Mouse (Mus musculus) common myeloid progenitor, adult 5-6 weeks (primary cell): Measurements from ENCODE around the gene Dhrs1. TPM values are rescaled to one million over a fixed set of nuclear protein-coding genes. Genes with fewer than 3 reads are reported as not detected.

Experiments
- ATAC-seq: replicated peaks from 2 replicates; pipeline ENCODE4 v1.8.0; 2016; ENCODE audit warnings: low read depth, mild to moderate bottlenecking, moderate TSS enrichment, inconsistent platforms; ENCODE audit not compliant: poor library complexity, severe bottlenecking
- total RNA-seq: library from RNA; stranded (forward); fragments of 200-1000, 187-1606 nt; gene quantifications from 2 replicates; pipeline ENCODE4 v1.2.3, GENCODE M21; 2017

Gene Dhrs1
- 8.3 and 23.9 TPM in 2 replicates for total RNA-seq

DNA sequence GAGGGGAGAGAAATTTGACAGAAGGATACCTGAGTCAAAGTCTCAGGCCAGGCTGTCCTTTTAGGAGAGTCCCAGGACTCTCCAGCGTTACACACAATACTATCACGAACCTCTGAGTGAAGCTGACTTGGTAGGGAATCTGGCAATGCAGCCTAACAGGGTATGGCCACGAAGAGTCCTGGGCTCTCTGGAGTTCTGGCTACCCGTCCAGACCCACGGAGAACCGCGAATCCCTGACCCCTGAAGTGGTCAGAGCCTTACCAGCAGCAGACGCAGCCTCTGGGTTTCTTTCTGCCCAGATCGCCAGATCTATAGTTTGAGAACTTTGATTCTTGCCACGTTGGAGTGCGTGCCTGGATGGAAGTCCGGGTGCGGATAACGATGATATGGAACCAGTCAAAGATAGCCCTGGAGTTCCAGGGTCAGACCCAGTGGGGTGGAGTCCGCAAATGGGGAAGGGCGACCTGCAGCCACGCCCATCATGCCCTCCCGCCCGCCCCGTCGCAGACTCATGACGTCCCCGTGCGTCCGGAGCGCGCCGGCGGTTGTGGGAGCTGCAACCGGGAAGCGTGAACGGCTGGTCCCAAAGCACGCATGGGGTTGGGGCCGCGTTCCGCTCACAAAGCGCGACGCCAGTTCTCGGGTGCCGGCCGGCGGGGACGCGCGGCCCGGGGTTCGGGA lies at the start of gene Dhrs1, which contains the start of gene Nop9:
TSS of gene Dhrs1 (minus strand) at position 511 of the 681 bp plus-strand sequence.
TSS of gene Nop9 (plus strand) at position 514 of the 681 bp plus-strand sequence.
- peak; percentile 81 for ATAC-seq

DNA sequence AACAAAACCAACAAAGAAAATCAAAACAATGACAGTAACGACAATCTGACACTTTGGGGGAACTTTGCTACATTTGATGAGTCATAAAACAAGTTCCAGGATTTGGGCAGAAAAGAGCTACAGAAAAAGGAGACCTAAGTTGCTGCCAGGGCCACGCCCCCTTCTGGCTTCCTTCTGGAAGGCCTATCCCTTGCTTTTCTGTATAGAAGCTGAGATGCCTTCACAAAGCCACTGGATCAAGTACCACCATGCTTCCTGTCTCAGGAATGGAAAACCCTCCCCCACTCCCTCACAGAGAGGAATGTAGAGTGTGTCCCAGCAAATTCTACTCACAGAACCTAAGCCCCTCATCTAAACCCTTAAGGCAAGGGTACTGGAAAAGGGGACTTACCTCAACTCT lies 48.5 kb upstream of the Dhrs1 start:
- ATAC-seq = no peak

DNA sequence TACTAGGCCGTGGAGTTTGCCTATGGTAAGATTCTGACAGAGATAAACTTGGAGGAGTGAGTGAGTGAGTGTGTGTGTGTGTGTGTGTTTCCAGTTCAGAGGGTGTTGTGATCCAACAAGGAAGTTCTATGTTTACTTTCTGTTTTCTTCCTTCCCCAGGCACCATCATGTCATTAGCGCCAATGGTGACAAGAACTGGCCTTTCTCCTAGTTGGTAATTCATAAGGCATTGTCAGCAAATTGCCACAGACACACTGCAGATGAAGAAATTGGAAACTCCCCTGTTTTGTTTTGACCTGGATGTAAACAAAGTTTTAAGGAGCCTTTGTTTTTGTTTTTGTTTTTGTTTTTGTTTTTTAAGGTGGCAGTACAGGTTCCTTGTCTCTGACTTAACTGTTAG lies 48.0 kb upstream of the Dhrs1 start:
- no peak for ATAC-seq

DNA sequence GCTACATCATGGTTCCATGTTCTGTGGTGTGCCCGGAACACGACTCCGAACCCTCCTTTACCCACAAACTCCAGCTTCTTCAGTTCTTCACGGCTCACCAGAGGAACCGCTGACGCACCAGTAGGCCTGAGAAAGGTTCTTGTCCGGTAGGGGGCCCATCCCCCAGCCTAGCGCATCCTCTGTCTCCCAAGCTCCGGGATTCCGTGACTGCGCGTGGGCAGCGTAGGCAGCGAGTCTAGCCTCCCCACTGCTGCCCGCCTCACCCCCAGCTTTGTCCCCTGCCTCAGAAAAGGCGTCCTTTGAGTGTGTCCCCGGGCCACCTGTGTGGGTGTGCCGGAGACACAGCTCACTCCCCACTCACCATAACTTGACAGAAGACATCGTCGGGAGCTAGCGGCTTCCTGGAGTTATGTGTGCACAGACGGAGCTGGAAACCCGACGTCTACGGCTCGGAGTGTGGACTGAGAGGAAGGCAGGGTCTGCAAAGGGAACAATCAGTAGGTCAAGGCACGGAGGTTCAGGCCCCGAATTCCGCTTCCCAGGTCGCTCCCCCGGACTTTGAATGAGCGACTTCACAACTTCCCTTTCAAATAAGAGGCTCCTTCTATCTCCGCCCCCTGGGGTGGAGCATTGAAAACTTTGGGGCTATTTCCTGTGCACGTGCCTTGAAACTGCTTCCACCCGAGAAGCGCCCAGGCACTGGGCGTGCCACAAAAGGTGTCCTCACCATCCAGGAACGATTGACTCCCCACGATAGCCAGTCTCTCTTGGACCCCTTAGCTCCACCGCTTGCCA lies 43.0 kb upstream of the Dhrs1 start, which contains the start of gene Ripk3:
TSS of gene Ripk3 (minus strand) at position 610 of the 795 bp plus-strand sequence.
- ATAC-seq = peak; percentile 94

- ATAC-seq = no peak
These were observed 42.2 kb upstream of the Dhrs1 start for GRCm38 (mm10) chr14:55787731-55788130.

- ATAC-seq = no peak
These were observed 39.7 kb upstream of the Dhrs1 start for GRCm38 (mm10) chr14:55785195-55785594.

DNA sequence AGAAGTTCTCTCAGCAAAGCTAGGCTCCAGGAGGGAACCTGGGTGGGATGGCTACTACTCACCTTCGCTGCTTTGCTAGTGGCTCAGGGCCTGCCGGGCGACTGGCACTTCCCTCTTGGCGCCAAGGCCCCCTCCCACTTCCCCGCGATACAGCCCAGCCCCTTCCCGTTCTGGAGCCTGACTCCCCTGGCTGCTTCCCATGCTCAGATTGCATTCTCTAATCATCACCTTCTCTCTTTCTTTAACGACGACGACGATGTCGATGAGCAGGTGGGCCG lies 38.4 kb upstream of the Dhrs1 start, which contains the start of gene Adcy4:
TSS of gene Adcy4 (minus strand) at position 138 of the 278 bp plus-strand sequence.
- ATAC-seq = no peak

DNA sequence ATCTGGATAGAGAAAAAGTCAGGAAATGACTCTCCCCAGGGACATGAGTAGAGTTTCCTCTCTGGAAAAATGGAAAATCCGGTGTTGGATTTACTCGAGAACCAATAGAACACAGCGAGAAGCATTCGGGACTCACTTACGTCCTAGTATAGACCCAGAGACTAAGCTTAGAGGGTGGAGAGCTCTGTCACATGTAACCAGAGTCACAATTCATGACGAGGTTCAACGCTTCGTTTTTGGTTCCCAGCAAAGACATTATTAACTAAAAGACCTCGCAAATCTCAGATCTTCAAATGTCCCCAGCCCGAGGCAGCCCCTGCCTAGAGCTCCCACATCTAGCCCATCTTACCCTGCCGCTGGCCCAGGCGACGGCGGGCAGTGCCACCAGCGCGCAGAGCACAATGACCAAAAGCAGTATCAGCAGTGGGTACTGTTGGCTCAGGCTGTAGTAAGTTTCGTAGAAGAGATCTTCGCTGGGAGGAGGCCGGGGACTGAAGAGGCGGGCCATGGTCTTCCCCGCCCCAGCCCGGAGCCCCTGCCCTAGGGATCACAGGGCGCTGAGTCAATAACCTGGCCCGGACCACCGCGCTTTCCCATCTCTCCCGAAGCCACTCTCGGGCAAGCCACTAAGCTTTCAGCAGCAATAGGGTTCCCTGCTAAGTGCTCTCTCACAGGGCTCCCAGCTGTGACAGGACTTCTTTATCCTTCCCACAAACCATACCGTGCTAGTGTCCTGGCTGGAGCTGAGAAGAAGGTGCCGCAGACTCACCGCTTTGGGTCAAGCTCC lies 37.9 kb upstream of the Dhrs1 start:
- no peak for ATAC-seq

DNA sequence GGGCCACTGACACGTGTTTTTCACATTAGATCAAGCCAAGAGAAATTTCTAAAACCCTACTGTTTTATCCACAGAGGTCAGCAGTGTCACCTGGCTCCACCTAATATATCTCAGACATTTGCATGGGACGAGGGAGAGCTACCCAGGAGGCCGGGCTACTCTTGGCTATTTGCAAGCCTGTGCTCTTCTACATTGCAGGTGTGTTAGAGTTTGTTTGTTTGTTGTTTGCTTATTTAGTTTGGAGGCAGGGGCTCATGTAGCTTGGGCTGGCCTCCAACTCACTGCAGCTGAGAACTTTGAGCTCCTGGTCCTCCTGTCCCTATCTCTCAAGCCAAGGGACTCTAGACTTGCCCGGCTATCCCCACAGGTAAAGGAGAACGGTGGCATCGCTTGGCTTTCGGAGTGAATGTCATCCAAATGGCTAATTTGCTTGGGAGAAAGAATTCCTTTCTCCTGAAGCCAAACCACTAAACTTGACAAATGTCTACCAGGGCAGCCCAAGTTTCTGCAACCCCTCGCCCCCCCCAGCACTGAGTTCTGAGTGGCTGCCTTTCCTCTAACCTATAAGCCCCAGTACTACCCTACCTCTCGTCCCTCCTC lies 37.0 kb upstream of the Dhrs1 start:
- ATAC-seq = no peak

GRCm38 (mm10) chr14:55781310-55781709 lies 35.8 kb upstream of the Dhrs1 start:
- peak; percentile 90 for ATAC-seq

GRCm38 (mm10) chr14:55780736-55781135 lies 35.2 kb upstream of the Dhrs1 start:
- ATAC-seq = no peak

DNA sequence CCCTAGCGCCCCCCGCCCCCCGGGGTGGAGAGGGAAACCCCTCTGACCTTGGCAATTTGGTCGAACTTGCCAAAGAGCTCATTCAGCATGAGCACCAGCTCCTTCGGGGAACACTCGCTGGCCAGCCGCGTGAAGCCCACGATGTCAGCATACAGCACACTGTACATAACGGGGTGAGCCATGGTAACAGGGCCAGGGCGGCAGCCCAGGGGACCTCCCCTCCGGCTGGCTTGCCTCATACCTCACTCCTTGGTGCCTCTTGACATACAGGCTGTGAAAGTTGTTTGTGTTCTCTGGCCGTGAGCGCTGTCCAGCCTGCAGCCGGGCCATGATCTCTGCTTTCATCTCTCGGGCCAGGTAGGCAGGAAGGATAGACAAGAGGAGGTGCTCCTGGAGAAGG lies 34.2 kb upstream of the Dhrs1 start:
- no peak for ATAC-seq

GRCm38 (mm10) chr14:55778686-55779085 lies 33.2 kb upstream of the Dhrs1 start:
- no peak for ATAC-seq

- no peak for ATAC-seq
These were observed 32.3 kb upstream of the Dhrs1 start for GRCm38 (mm10) chr14:55777806-55778205.

GRCm38 (mm10) chr14:55777176-55777575 lies 31.7 kb upstream of the Dhrs1 start:
- ATAC-seq = no peak

DNA sequence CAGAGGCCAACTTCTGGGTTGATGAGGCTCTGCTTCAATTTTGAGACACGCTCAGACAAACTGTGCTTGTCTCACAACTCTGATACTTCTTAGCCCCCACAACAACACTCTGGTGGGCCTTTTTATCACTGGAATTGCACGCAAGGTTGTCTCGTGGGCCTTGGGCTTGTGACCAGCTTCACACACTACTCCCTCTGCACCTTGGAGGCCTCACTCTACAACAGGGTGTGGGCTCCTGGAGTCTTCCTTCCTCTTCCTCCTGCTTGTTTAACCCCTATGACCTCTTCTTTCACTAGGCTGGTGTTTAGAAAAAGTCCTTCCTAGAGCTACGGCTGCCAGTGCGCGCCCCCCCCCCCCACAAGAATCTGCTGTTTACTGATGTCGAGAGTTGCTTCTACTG lies 31.2 kb upstream of the Dhrs1 start:
- ATAC-seq = no peak

- ATAC-seq = peak; percentile 19; the same call in 1 of the 2 replicates
These were observed 23.7 kb upstream of the Dhrs1 start for GRCm38 (mm10) chr14:55769087-55769703.

DNA sequence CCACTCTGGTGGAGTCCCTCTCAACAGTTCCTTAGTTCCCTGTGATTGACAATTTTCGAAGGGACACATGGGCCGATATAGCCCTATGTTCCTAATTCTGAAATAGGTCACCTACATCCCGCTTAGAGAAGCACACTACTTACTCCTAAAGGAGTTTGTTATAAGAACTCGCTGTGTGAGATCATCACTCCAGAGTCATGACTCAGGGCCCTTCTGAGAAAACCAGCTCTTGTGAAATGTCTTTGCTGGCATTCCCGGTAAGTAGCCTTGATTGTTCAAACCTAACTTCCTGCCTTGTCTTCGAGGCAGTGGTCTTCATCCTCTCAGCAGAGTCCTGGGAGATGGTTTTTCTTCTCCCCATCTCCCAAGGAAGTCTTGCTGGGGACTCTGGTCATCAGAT lies 23.1 kb upstream of the Dhrs1 start:
- no peak for ATAC-seq

DNA sequence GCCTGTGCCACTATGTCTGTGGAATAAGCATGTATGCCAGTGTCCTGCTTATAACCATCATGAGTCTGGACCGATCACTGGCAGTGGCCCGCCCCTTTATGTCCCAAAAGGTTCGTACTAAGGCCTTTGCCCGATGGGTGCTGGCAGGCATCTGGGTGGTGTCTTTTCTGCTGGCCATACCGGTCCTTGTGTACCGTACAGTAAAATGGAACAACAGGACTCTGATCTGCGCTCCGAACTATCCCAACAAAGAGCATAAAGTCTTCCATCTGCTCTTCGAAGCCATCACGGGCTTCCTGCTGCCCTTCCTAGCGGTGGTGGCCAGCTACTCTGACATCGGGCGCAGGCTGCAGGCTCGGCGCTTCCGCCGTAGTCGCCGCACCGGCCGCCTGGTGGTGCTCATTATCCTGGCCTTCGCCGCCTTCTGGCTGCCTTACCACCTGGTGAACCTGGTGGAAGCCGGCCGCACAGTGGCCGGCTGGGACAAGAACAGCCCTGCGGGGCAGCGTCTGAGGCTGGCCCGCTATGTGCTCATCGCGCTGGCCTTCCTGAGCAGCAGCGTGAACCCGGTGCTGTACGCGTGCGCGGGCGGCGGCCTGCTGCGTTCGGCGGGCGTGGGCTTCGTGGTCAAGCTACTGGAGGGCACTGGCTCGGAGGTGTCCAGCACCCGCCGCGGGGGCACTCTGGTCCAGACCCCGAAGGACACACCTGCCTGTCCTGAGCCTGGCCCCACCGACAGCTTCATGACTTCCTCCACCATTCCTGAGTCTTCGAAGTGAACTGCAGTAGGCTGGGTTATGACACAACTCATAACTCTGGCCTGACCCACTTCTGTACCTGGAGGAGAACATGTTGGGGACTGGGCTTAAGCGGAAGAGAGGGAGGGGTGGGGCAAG lies 22.3 kb upstream of the Dhrs1 start:
- peak; percentile 36 for ATAC-seq
